Mouse (Mus musculus) gastrocnemius, adult 18-20 months (tissue): ENCODE data around the gene Prap1. TPM values are rescaled to one million over a fixed set of nuclear protein-coding genes. Genes with fewer than 3 reads are reported as not detected.

Experiments
- DNase-seq: peaks from one replicate; pipeline ENCODE4 v3.0.0; 2021; ENCODE audit warnings: low spot score
- total RNA-seq, 2 experiments: library from RNA; stranded (reverse); gene quantifications; 2 replicates each; pipeline ENCODE4 v1.2.3; 2021

The Prap1 gene
- total RNA-seq, 2 experiments from 2014 or later = not detected

DNA sequence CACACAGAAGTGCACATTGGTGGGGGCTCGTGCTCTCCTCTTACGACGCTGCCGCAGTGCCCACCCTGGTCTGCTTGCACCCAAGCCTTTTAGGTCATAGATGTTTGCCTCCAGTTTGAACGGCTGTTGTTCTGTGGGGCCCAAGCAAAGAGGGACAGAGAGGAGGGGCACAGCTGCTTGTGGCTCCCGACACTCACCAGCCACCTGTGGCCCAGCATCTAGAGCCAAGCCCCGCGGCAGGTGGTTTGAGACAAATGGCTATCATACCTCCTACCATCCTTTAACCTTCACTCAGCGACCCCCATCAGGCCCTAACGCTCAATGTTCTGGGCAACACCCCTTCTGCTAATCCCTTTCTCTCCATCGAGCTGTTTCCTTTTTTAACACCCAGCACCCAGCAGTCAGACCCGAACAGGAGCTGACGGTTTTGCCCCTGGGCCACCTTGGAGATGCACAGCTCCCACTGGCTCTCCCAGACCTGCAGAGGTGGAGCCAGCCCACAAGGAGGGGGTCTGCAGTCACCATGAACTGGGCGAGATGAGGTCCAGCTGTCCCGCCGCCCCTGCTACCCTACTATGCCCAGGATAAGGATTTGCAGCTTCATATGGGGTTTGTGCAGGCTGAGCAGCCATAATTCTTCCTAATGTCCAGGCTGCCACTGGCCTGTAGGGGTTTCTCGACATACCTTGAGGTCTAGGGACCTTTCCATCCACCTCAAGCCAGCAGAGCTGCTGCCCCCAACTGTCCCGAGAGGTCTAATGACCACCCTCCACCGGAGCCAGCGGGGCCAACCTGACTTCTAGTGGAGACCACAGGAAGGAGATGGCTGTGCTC lies 11.6 kb upstream of the Prap1 start:
- no peak for DNase-seq

DNA sequence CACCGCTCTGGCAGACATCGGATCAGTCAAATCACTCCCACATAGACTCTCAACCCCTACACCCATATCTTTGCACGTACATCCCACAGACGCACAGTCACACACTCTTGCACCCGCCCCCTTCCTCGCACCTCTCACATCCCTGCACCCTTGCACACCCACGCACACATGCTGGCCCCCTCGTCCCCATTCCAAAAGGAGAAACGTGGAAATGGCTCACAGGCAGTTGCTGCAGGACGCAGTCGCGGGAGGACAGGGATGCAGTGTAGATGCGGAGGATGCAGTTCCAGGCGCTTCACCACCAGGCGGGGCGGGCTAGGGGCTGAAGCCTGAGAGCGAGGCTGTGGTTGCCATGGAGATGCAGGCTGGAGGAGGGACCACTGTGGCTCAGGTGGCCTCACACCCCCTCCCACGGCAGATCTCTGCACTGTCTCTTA lies 10.9 kb upstream of the Prap1 start, which contains the start of gene Caly:
Gene Caly, minus strand, starts transcription at position 307 of the 437 bp plus-strand sequence.
- DNase-seq = no peak

- no peak for DNase-seq
Observed at GRCm38 (mm10) chr7:140090601-140091000, 2.6 kb upstream of the Prap1 start.

GRCm38 (mm10) chr7:140094954-140095353 lies 1.8 kb downstream of the Prap1 start:
- DNase-seq = no peak

DNA sequence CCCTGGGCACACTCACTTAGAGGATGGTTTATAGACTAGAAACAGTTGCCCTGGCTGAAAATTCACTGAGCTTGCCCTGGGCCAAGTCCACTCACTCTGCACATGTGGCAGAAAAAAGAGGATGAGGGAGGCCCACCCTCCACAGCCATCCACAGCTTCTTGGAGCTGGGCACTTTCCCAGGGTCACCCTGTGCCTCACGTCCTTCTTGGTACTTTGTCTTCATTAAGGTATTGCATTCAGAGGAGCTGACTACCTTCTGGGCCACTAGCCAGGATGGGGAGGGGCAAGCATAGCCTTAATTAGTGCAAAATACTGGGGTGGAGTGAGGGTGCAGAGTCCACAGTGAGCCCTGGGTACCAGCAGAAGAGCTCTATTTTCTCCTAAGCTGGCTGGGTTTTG lies 2.4 kb downstream of the Prap1 start:
- DNase-seq = no peak

- no peak for DNase-seq
Observed at GRCm38 (mm10) chr7:140096055-140096454, 2.9 kb downstream of the Prap1 start.

DNA sequence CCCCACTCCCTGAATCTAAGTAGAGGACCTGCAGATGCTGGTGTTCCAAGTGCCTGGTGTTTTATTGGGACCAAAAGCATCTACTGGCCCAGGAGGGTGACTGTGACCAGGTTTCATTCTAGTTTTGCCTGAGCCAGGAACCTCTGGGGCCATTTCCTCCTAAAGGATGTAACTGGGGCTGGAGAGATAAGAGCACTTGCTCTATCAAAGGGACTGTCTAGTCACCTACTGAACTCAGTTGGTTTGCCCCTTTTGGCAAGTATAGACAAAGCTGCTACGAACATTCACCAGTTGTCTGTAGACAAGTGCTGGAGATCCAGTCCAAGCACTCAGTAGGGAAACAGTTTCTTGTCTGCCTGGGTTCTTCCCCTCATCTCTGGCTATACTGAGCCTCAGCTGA lies 5.3 kb downstream of the Prap1 start:
- DNase-seq = no peak

DNA sequence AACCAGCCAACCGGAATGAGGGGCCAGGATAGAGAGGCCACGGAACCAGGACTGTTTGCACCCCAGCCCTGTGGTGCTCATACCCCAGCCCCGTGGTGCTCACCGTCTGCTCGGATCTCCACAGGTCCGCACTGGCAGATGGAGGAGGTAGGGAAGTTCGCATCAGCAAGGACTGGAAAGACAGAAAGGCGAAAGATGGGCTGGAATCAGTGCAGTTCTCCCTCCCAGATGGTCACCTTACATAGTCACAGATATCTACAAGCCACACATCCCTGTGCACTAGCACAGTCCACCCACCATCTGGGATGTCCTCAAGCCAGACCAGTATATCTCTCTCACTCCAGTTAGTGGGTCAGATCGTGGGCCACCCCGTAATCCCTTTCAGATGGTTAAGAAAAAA lies 8.3 kb downstream of the Prap1 start:
- no peak for DNase-seq

GRCm38 (mm10) chr7:140101993-140102860 lies 9.0 kb downstream of the Prap1 start, which contains the start of gene Fuom:
TSS of gene Fuom (minus strand) at chr7:140102441.
- peak; percentile 88 for DNase-seq

DNA sequence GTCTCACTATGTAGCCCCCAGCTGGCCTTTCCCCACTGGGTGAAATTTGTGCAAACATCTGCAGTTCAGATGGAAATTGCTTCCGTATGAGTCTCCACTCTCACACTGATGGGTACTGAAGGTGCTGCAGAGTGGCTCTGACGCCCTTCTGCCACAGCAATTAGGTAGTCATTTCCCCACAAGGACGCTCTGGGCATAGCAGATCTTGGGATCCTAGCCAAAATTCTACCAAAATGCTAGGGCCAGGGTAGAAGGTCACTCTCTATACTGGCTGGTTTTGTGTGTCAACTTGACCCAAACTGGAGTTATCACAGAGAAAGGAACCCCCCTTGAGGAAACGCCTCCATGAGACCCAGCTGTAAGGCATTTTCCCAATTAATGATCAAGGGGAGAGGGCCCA lies 10.8 kb downstream of the Prap1 start:
- no peak for DNase-seq

DNA sequence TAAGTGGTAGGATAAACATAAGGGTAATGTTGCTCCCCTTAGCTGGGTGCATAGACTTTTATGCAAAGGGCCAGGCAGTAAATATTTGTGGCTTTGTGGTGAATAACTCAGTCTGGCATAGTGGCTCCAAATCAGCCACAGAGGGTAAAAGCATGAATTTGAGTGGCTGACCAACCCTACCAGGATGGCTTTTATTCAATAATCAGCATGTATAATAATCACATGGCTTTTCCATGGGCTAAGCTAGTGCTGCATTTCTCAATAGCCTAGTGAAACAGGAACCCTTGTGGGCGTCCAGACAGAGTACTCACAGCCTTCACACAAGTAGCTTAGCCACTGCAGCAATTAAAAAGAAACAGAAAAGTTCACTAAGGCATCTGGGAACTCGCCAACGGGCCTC lies 18.7 kb downstream of the Prap1 start:
- no peak for DNase-seq

- peak; percentile 67 for DNase-seq
Observed at GRCm38 (mm10) chr7:140115583-140116328, 22.6 kb downstream of the Prap1 start, which contains the start of gene Paox. TSS of gene Paox (plus strand) at chr7:140115799.

DNA sequence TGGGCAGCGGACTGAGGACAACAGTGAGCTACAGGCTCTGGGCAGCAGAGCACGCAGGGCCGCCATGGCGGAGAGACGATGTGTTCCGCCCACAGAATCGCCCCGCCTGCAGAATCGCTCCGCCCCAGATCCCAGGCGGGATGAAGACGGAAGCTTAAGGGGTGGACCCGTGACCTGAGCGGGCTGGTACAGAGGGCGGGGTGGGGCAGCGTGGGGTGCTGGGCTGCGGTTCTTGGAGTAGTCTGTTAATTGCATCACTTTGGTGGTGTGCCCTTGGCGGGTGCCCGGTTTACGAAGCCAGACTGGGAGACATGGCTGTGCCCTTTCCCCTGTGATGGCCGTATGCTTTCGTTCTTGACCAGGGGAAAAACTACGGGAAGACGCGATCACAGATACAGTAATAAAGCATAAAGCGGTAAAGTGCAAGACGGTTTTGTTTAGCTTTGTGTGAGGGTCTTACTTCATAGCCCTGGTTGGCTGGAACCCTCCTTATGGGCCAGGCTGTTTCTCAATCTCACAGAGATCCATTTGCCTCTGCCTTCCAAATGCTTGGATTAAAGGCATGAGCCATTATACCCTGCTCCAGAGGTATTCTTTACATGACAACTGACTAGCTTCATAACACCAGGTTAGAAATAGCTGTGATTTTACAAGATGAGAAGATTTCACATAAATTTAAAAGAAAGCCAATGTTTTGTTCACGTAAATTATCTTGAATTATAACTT lies 23.3 kb downstream of the Prap1 start, which contains the start of gene Echs1:
Gene Echs1, minus strand, starts transcription at position 148 of the 726 bp plus-strand sequence.
- peak; percentile 93 for DNase-seq

GRCm38 (mm10) chr7:140120484-140120883 lies 27.3 kb downstream of the Prap1 start:
- no peak for DNase-seq

DNA sequence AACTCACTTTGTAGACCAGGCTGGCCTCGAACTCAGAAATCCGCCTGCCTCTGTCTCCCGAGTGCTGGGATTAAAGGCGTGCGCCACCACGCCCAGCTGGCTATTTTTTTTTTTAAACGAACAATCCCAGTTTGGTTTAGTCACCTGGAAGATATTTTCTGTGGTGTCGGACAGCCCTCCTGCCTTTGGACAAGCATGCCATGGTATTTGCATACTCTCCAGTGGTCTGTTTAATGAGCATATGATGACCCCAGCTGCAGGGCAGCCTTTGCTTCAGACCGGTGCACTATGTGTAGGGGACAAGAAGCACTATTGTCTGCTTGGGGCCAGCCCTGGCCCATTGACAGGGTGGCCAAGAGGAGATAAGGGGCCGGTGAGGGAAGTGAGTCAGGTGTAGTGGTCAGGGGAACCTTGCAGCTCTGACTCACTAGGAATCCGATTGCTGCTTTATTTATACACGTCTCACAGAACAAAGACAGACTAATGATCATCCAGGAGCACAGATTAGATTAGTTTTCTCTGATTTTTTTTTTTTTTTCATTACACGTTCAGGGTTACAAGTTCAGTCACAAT lies 28.2 kb downstream of the Prap1 start:
- no peak for DNase-seq

GRCm38 (mm10) chr7:140122765-140123164 lies 29.6 kb downstream of the Prap1 start:
- no peak for DNase-seq

- no peak for DNase-seq
Observed at GRCm38 (mm10) chr7:140124382-140124781, 31.2 kb downstream of the Prap1 start.

DNA sequence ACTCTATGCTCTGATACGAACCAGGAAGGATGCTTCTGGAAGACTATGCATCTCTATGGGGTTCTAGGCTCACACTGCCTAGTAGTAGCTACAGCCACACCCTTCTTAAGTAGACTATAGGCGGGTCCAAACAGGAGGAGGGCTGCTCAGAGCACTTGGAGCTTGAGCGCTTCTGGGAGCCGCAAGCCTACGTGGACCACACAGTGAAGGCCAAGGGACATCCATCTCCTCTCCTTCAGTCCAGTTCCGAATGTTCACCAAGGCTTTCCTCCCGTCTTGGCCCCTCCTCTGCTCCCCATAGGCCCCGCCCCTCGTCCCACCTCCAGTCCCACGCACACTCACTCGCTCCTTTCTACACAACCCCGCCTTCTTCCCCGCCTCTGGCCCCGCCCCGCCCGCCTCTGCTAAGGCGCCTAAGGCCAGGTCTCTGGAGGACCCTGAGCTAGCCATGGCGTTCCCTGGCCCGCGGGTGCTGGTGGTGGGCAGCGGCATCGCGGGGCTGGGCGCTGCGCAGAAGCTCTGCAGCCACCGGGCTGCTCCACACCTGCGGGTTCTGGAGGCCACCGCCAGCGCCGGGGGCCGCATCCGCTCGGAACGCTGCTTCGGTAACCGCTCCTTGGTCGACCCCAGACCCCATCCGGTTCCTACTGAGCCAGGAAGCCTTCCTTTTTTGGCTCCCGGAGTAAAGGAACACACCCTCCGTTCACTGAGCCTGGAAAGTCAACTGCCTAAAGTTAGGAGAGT lies 32.3 kb downstream of the Prap1 start:
- DNase-seq = peak; percentile 96

DNA sequence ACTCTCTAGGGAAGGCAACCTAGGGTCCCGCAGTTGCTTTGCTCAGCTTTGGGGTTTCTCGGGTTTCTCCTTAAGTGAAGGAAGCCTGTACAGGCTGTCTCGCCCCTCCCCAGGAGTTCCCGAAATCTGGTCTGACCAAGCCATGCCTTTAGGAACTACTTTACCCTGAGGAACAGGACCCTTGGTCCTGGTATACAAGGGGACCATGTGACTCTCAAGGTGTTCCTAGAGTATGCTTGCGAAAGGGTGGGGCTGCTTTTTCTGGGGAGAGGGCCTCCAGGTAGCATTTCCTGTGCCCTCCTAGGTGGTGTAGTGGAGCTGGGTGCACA lies 32.8 kb downstream of the Prap1 start:
- DNase-seq = no peak

GRCm38 (mm10) chr7:140126934-140127333 lies 33.7 kb downstream of the Prap1 start:
- no peak for DNase-seq
